Mouse (Mus musculus) myocyte (in vitro differentiated cells): Measurements from ENCODE around the gene Cpn1. TPM values are rescaled to one million over a fixed set of nuclear protein-coding genes. Genes with fewer than 3 reads are reported as not detected.
A peak's percentile ranks its signal among the peaks of the same experiment; 100 is the strongest.

Source experiments
- H3K27me3 ChIP-seq: one replicate; pipeline ENCODE4 v1.6.1; 2011; ENCODE audit not compliant: control insufficient read depth, insufficient read depth, insufficient read length
- H3K36me3 ChIP-seq: one replicate; pipeline ENCODE4 v1.6.1; 2011; ENCODE audit not compliant: control insufficient read depth, insufficient read depth
- H3K4me2 ChIP-seq: one replicate; pipeline ENCODE4 v1.6.1; 2011; ENCODE audit warnings: low read depth, control low read depth
- H3K4me3 ChIP-seq: one replicate; pipeline ENCODE4 v1.5.1; 2011; ENCODE audit warnings: mild to moderate bottlenecking, control low read depth, moderate library complexity
- H3K79me2 ChIP-seq: one replicate; pipeline ENCODE4 v1.6.1; 2011; ENCODE audit not compliant: control insufficient read depth, insufficient read depth
- H3ac ChIP-seq: one replicate; pipeline ENCODE4 v1.6.1; 2011; ENCODE audit not compliant: control insufficient read depth, insufficient read length
- CEBPB ChIP-seq: IDR thresholded peaks from 2 replicates; pipeline ENCODE4 v1.6.1; 2011; ENCODE audit warnings: mild to moderate bottlenecking, moderate library complexity; ENCODE audit not compliant: poor library complexity, insufficient read depth, severe bottlenecking
- E2F4 ChIP-seq: IDR thresholded peaks from one replicate; pipeline ENCODE4 v1.6.1; 2011; ENCODE audit warnings: mild to moderate bottlenecking, control low read depth, moderate library complexity; ENCODE audit not compliant: insufficient read depth
- MAX ChIP-seq: IDR thresholded peaks from one replicate; pipeline ENCODE4 v1.6.1; 2011; ENCODE audit warnings: low read depth, mild to moderate bottlenecking, control low read depth
- MYOD1 ChIP-seq, 3 experiments: IDR thresholded peaks; one replicate each; pipeline ENCODE4 v1.6.1; 2011; ENCODE audit warnings: control low read depth in 2 of 3, low read depth in 2 of 3, mild to moderate bottlenecking in 2 of 3, moderate library complexity in 1 of 3; ENCODE audit not compliant: insufficient read length in 2 of 3, control insufficient read depth in 1 of 3
- MYOG ChIP-seq, 3 experiments: IDR thresholded peaks; one replicate each; pipeline ENCODE4 v1.6.1; 2011; ENCODE audit warnings: control low read depth in 2 of 3, low read depth in 2 of 3, mild to moderate bottlenecking in 2 of 3; ENCODE audit not compliant: insufficient read length in 2 of 3, control insufficient read depth in 1 of 3, insufficient read depth in 1 of 3
- POLR2A ChIP-seq: IDR thresholded peaks from one replicate; pipeline ENCODE4 v1.6.1; 2011; ENCODE audit warnings: low read depth, mild to moderate bottlenecking, control low read depth, moderate library complexity; ENCODE audit not compliant: insufficient read length
- POLR2AphosphoS2 ChIP-seq: IDR thresholded peaks from one replicate; pipeline ENCODE4 v1.6.1; 2011; ENCODE audit warnings: low read depth, control low read depth; ENCODE audit not compliant: insufficient read length
- REST ChIP-seq: IDR thresholded peaks from one replicate; pipeline ENCODE4 v1.6.1; 2011; ENCODE audit warnings: mild to moderate bottlenecking, control low read depth, moderate library complexity; ENCODE audit not compliant: insufficient read depth, insufficient read length
- SRF ChIP-seq: IDR thresholded peaks from one replicate; pipeline ENCODE4 v1.6.1; 2011; ENCODE audit warnings: low read depth; ENCODE audit not compliant: control insufficient read depth, insufficient read length
- TCF12 ChIP-seq: IDR thresholded peaks from one replicate; pipeline ENCODE4 v1.6.1; 2011; ENCODE audit warnings: mild to moderate bottlenecking, control low read depth; ENCODE audit not compliant: poor library complexity, insufficient read depth, severe bottlenecking
- TCF3 ChIP-seq: IDR thresholded peaks from one replicate; pipeline ENCODE4 v1.6.1; 2011; ENCODE audit warnings: low read depth, control low read depth; ENCODE audit not compliant: insufficient read length
- USF1 ChIP-seq: IDR thresholded peaks from one replicate; pipeline ENCODE4 v1.6.1; 2011; ENCODE audit warnings: low read depth, mild to moderate bottlenecking, control low read depth, moderate library complexity
- polyA plus RNA-seq: library from polyadenylated mRNA; unstranded; fragments of >200 nt; fragmentation: generic; extraction: Trizol; gene quantifications from one replicate; pipeline ENCODE4 v1.2.1, GENCODE M21; 2012; ENCODE audit warnings: missing spikeins

The Cpn1 gene
- polyA plus RNA-seq, 1 experiment: not detected

DNA sequence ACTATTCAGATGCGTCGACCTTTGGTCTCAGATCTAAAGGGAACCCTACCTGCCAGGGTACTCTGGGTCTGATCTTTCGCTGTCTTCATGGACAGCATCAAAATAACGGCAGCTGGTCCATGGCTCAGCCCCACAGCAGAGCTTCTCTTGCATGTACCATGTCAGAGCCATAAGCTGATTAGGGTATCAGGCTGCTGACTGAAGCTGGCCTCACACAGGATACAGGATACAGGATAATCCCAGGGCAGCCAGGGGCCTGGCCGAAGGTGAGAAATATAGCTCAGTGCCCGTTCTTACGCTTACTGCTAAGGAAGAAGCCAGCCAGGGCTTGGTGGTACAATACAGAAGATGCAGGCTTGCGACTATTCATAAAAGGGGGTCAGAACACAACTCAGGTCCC is 41.8 kb downstream of the Cpn1 start:
- no peaks in the 10 kb centered on the region for H3K36me3 ChIP-seq
- H3K27me3 ChIP-seq: no peaks in the 10 kb centered on the region
- no peak overlapping the region for H3K4me2 ChIP-seq
- no peaks in the 10 kb centered on the region for H3K79me2 ChIP-seq
- TF ChIP-seq TCF12 (no peak), POLR2AphosphoS2 (no peak), E2F4 (no peak), POLR2A (no peak), MYOG (IDR thresholded peaks at IDR 0.05; ENCODE audit: control insufficient read depth in 1 of 3, insufficient read depth in 1 of 3, insufficient read length in 2 of 3, low read depth in 2 of 3) (no peak), MYOD1 (IDR thresholded peaks at IDR 0.05; ENCODE audit: control insufficient read depth in 1 of 3, insufficient read length in 2 of 3, low read depth in 2 of 3) (no peak)
- no peak overlapping the region for H3K4me3 ChIP-seq
- no peak overlapping the region for H3ac ChIP-seq

- Histone ChIP-seq H3K36me3 (no peaks in the 10 kb centered on the region), H3ac (no peak overlapping the region), H3K79me2 (peaks cover 8% of the 10 kb centered on the region), H3K4me3 (no peak overlapping the region), H3K4me2 (no peak overlapping the region), H3K27me3 (no peaks in the 10 kb centered on the region)
- TF ChIP-seq SRF (no peak), POLR2A (no peak), USF1 (no peak), MAX (no peak), MYOG (IDR thresholded peaks at IDR 0.05; ENCODE audit: control insufficient read depth in 1 of 3, insufficient read depth in 1 of 3, insufficient read length in 2 of 3, low read depth in 2 of 3) (no peak), TCF3 (no peak), POLR2AphosphoS2 (no peak), CEBPB (no peak), MYOD1 (IDR thresholded peaks at IDR 0.05; ENCODE audit: control insufficient read depth in 1 of 3, insufficient read length in 2 of 3, low read depth in 2 of 3) (no peak), E2F4 (no peak)
These were observed 43.3 kb downstream of the Cpn1 start for GRCm38 (mm10) chr19:43943076-43943475.

GRCm38 (mm10) chr19:43939769-43940689 is 46.3 kb downstream of the Cpn1 start, which contains the start of gene Dnmbp:
TSS of gene Dnmbp (minus strand) at chr19:43940191.
- H3K36me3 ChIP-seq: no peaks in the 10 kb centered on the region
- no peaks in the 10 kb centered on the region for H3K27me3 ChIP-seq
- H3K79me2 ChIP-seq: peaks cover 14% of the 10 kb centered on the region
- peak within 1 kb of the TSS; percentile 28 for H3K4me3 ChIP-seq
- H3ac ChIP-seq: peak within 1 kb of the TSS; percentile 42
- H3K4me2 ChIP-seq: peak within 1 kb of the TSS; percentile 96
- peak in 1 of 3 experiments; percentile 15 for TF ChIP-seq MYOD1 (IDR thresholded peaks at IDR 0.05; ENCODE audit: control insufficient read depth in 1 of 3, insufficient read length in 2 of 3, low read depth in 2 of 3)
- no peak for TF ChIP-seq SRF
- TF ChIP-seq USF1: no peak
- peak; percentile 39 for TF ChIP-seq E2F4
- no peak for TF ChIP-seq MAX
- TF ChIP-seq POLR2A: peak; percentile 67
- peak in 1 of 3 experiments; percentile 51 for TF ChIP-seq MYOG (IDR thresholded peaks at IDR 0.05; ENCODE audit: control insufficient read depth in 1 of 3, insufficient read depth in 1 of 3, insufficient read length in 2 of 3, low read depth in 2 of 3)

DNA sequence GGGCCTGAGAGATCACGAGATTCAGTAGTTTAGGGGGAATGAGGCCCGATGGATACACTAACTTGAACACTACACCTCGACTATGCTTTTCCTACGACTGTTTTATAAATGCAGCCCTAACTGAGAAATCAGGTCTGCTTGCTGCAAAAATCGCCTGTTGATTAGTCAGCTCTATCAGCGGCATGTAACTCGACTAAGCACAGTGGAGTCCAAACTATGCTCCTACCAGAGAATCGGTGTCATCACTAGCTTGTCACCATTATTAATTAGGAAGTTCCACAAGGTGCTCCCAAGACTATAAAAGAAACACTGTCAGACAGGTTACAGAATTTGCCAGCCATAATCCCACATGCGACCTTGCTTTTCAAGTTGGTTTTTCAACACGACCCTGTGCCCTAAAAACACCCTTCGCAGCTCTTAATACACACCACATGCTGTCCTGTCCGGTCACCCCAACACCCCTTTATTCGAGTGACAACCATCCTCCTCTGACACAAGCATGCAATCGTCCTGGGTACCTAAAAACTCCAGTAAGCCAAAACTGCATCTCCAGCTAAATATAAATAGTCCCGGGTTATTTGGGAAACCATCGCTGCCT is 47.1 kb downstream of the Cpn1 start:
- peak overlapping the region; percentile 96 for H3K4me2 ChIP-seq
- peak overlapping the region; percentile 42 for H3ac ChIP-seq
- H3K4me3 ChIP-seq: peak overlapping the region; percentile 28
- H3K36me3 ChIP-seq: no peaks in the 10 kb centered on the region
- H3K79me2 ChIP-seq: peaks cover 14% of the 10 kb centered on the region
- no peaks in the 10 kb centered on the region for H3K27me3 ChIP-seq
- no peak for TF ChIP-seq REST
- no peak for TF ChIP-seq TCF12
- no peak for TF ChIP-seq POLR2AphosphoS2
- no peak for TF ChIP-seq USF1
- TF ChIP-seq SRF: no peak
- no peak for TF ChIP-seq MYOG (IDR thresholded peaks at IDR 0.05; ENCODE audit: control insufficient read depth in 1 of 3, insufficient read depth in 1 of 3, insufficient read length in 2 of 3, low read depth in 2 of 3)
- TF ChIP-seq CEBPB: no peak
- TF ChIP-seq E2F4: no peak
- no peak for TF ChIP-seq POLR2A
- no peak for TF ChIP-seq TCF3
- TF ChIP-seq MYOD1 (IDR thresholded peaks at IDR 0.05; ENCODE audit: control insufficient read depth in 1 of 3, insufficient read length in 2 of 3, low read depth in 2 of 3): no peak
- no peak for TF ChIP-seq MAX

- Histone ChIP-seq H3K4me3 (peak overlapping the region; percentile 28), H3K27me3 (no peaks in the 10 kb centered on the region), H3K4me2 (peak overlapping the region; percentile 96), H3ac (no peak overlapping the region), H3K79me2 (peaks cover 14% of the 10 kb centered on the region), H3K36me3 (no peaks in the 10 kb centered on the region)
- TF ChIP-seq USF1 (no peak), REST (no peak), MAX (no peak), MYOD1 (IDR thresholded peaks at IDR 0.05; ENCODE audit: control insufficient read depth in 1 of 3, insufficient read length in 2 of 3, low read depth in 2 of 3) (no peak), TCF3 (no peak)
These were observed 48.0 kb downstream of the Cpn1 start for GRCm38 (mm10) chr19:43938355-43938754.
